Mouse (Mus musculus) midbrain, embryonic 16.5 days (tissue): ENCODE results near the gene Alk. TPM values are rescaled to one million over a fixed set of nuclear protein-coding genes. Genes with fewer than 3 reads are reported as not detected.

Experiments
- ATAC-seq: fragments of 200-750 bp; cut with Nextera tagmentation; 2 replicates; pipeline ENCODE4 v1.8.0; 2017; ENCODE audit warnings: moderate TSS enrichment
- H3K27ac ChIP-seq: fragments of 300-500 bp; sonication (generic); 2 replicates; pipeline ENCODE4 v1.5.1; 2014; ENCODE audit warnings: mild to moderate bottlenecking, low read length, mixed read lengths
- H3K27me3 ChIP-seq: fragments of 300-500 bp; sonication (generic); 2 replicates; pipeline ENCODE4 v1.6.1; 2014; ENCODE audit warnings: low read depth, low read length, mixed read lengths; ENCODE audit not compliant: control insufficient read depth, insufficient read depth
- H3K36me3 ChIP-seq: fragments of 300-500 bp; sonication (generic); 2 replicates; pipeline ENCODE4 v1.6.1; 2014; ENCODE audit warnings: mild to moderate bottlenecking, low read length, moderate library complexity, mixed read lengths; ENCODE audit not compliant: control insufficient read depth, insufficient read depth
- H3K4me1 ChIP-seq: fragments of 300-500 bp; sonication (generic); 2 replicates; pipeline ENCODE4 v1.6.1; 2014; ENCODE audit warnings: mild to moderate bottlenecking, low read length, mixed read lengths; ENCODE audit not compliant: control insufficient read depth, insufficient read depth
- H3K4me2 ChIP-seq: fragments of 300-500 bp; sonication (generic); 2 replicates; pipeline ENCODE4 v1.6.1; 2014; ENCODE audit warnings: mild to moderate bottlenecking, low read length, mixed read lengths
- H3K4me3 ChIP-seq: fragments of 300-500 bp; sonication (generic); 2 replicates; pipeline ENCODE4 v1.5.1; 2014; ENCODE audit warnings: low read depth, mild to moderate bottlenecking, low read length, moderate library complexity, mixed read lengths
- H3K9ac ChIP-seq: fragments of 300-500 bp; sonication (generic); 2 replicates; pipeline ENCODE4 v1.6.1; 2014; ENCODE audit warnings: low read depth, low read length, mixed read lengths
- H3K9me3 ChIP-seq: fragments of 300-500 bp; sonication (generic); replicated peaks from 2 replicates; pipeline ENCODE4 v1.6.1; 2014; ENCODE audit warnings: mild to moderate bottlenecking, low read length, mixed read lengths; ENCODE audit not compliant: control insufficient read depth, poor library complexity, severe bottlenecking
- WGBS: fragments of 180-500 bp; shearing (Covaris S2); extraction: QIAGEN DNeasy Blood & Tissue Kit; methylation state at CpG from one replicate; pipeline ENCODE4 v1.1.7; 2014; 5-methylcytosine and 5-hydroxymethylcytosine counted together
- polyA plus RNA-seq: library from polyadenylated mRNA; unstranded; fragments of >200 nt; fragmentation: Nextera tagmentation; extraction: Ambion mirVana; gene quantifications from 2 replicates; pipeline ENCODE4 v1.2.1, GENCODE M21; 2015

The Alk gene
- polyA plus RNA-seq, 1 experiment from 2014 or later, result 7.6 TPM

GRCm38 (mm10) chr17:71942052-71942451, 662.4 kb downstream of the Alk start:
- Histone ChIP-seq H3K27me3 (no peaks in the 10 kb centered on the region), H3K9ac (no peak overlapping the region), H3K4me3 (no peak overlapping the region), H3K4me1 (peaks cover under 1% of the 10 kb centered on the region; the same call in 1 of the 2 replicates), H3K9me3 (no peaks in the 10 kb centered on the region), H3K36me3 (no peaks in the 10 kb centered on the region), H3K4me2 (no peak overlapping the region), H3K27ac (no peak overlapping the region)
- no peak for ATAC-seq

GRCm38 (mm10) chr17:71941436-71941835, 663.0 kb downstream of the Alk start:
- 36% methylated on average over 6 of the region's 6 CpGs for WGBS

GRCm38 (mm10) chr17:71936681-71937080, 667.7 kb downstream of the Alk start:
- H3K27me3 ChIP-seq, result no peaks in the 10 kb centered on the region
- H3K4me1 ChIP-seq, result no peaks in the 10 kb centered on the region; the same call in 1 of the 2 replicates
- H3K27ac ChIP-seq, result no peak overlapping the region
- no peak overlapping the region for H3K4me2 ChIP-seq
- ATAC-seq, result no peak
- H3K9ac ChIP-seq, result no peak overlapping the region
- H3K4me3 ChIP-seq, result no peak overlapping the region
- H3K9me3 ChIP-seq, result no peaks in the 10 kb centered on the region; the same call in 1 of the 2 replicates
- no peaks in the 10 kb centered on the region for H3K36me3 ChIP-seq

More at GRCm38 (mm10) chr17:71941436-71941835, 663.0 kb downstream of the Alk start:
- H3K4me2 ChIP-seq, result no peak overlapping the region
- no peak for ATAC-seq
- H3K36me3 ChIP-seq, result no peaks in the 10 kb centered on the region
- H3K27ac ChIP-seq, result no peak overlapping the region
- H3K9ac ChIP-seq, result no peak overlapping the region
- H3K27me3 ChIP-seq, result no peaks in the 10 kb centered on the region
- H3K4me3 ChIP-seq, result no peak overlapping the region
- H3K9me3 ChIP-seq, result no peaks in the 10 kb centered on the region
- no peaks in the 10 kb centered on the region for H3K4me1 ChIP-seq

- Histone ChIP-seq H3K9ac (no peak overlapping the region), H3K27me3 (no peaks in the 10 kb centered on the region), H3K27ac (no peak overlapping the region), H3K36me3 (no peaks in the 10 kb centered on the region), H3K4me1 (no peaks in the 10 kb centered on the region; the same call in 1 of the 2 replicates), H3K9me3 (no peaks in the 10 kb centered on the region; the same call in 1 of the 2 replicates), H3K4me2 (no peak overlapping the region), H3K4me3 (no peak overlapping the region)
- 96% methylated on average over 10 of the region's 10 CpGs for WGBS
- ATAC-seq, result no peak
These were observed 668.6 kb downstream of the Alk start for GRCm38 (mm10) chr17:71935837-71936236.

GRCm38 (mm10) chr17:71935336-71935735, 669.1 kb downstream of the Alk start:
- no peaks in the 10 kb centered on the region for H3K36me3 ChIP-seq
- no peak overlapping the region for H3K4me3 ChIP-seq
- no peak overlapping the region for H3K4me2 ChIP-seq
- ATAC-seq, result no peak
- H3K4me1 ChIP-seq, result no peaks in the 10 kb centered on the region; the same call in 1 of the 2 replicates
- no peak overlapping the region for H3K27ac ChIP-seq
- no peaks in the 10 kb centered on the region for H3K27me3 ChIP-seq
- H3K9ac ChIP-seq, result no peak overlapping the region
- H3K9me3 ChIP-seq, result no peaks in the 10 kb centered on the region; the same call in 1 of the 2 replicates
- 34% methylated on average over 3 of the region's 3 CpGs for WGBS

GRCm38 (mm10) chr17:71914941-71915340, 689.5 kb downstream of the Alk start:
- no peaks in the 10 kb centered on the region for H3K27me3 ChIP-seq
- H3K27ac ChIP-seq, result no peak overlapping the region
- H3K9me3 ChIP-seq, result no peaks in the 10 kb centered on the region
- WGBS, result 85% methylated on average over 5 of the region's 5 CpGs
- no peak overlapping the region for H3K4me3 ChIP-seq
- H3K4me2 ChIP-seq, result no peak overlapping the region
- H3K4me1 ChIP-seq, result no peaks in the 10 kb centered on the region
- no peak overlapping the region for H3K9ac ChIP-seq
- ATAC-seq, result no peak
- H3K36me3 ChIP-seq, result no peaks in the 10 kb centered on the region

- Histone ChIP-seq H3K27me3 (no peaks in the 10 kb centered on the region), H3K9ac (no peak overlapping the region), H3K4me2 (no peak overlapping the region), H3K4me1 (no peaks in the 10 kb centered on the region), H3K36me3 (no peaks in the 10 kb centered on the region), H3K4me3 (no peak overlapping the region), H3K9me3 (no peaks in the 10 kb centered on the region), H3K27ac (no peak overlapping the region)
- WGBS, result 75% methylated on average over 3 of the region's 3 CpGs
- no peak for ATAC-seq
These were observed 689.9 kb downstream of the Alk start for GRCm38 (mm10) chr17:71914541-71914940.

- 93% methylated on average over 3 of the region's 3 CpGs for WGBS
- Histone ChIP-seq H3K27ac (no peak overlapping the region), H3K4me3 (no peak overlapping the region), H3K36me3 (no peaks in the 10 kb centered on the region), H3K9me3 (no peaks in the 10 kb centered on the region), H3K27me3 (no peaks in the 10 kb centered on the region), H3K9ac (no peak overlapping the region), H3K4me1 (no peaks in the 10 kb centered on the region), H3K4me2 (no peak overlapping the region)
- no peak for ATAC-seq
These were observed 691.2 kb downstream of the Alk start for GRCm38 (mm10) chr17:71913188-71913587.

GRCm38 (mm10) chr17:71909107-71909506, 695.3 kb downstream of the Alk start:
- H3K9me3 ChIP-seq, result no peaks in the 10 kb centered on the region
- H3K4me2 ChIP-seq, result no peak overlapping the region
- H3K4me1 ChIP-seq, result no peaks in the 10 kb centered on the region
- no peak overlapping the region for H3K27ac ChIP-seq
- no peak for ATAC-seq
- H3K4me3 ChIP-seq, result no peak overlapping the region
- no peak overlapping the region for H3K9ac ChIP-seq
- WGBS, result 56% methylated on average over 3 of the region's 3 CpGs
- no peaks in the 10 kb centered on the region for H3K27me3 ChIP-seq
- no peaks in the 10 kb centered on the region for H3K36me3 ChIP-seq
